In genomic region chr6:48840371-48840969, GRCm38 (mm10) we compare ENCODE assay signal across 8 mouse cellular contexts. TPM values are rescaled to one million over a fixed set of nuclear protein-coding genes. Genes with fewer than 3 reads are reported as not detected.
DNase-seq lines count a peak whose midpoint lies in the region; ATAC-seq and TF ChIP-seq lines count a peak whose summit lies in the region.

Gene Tmem176a, plus strand, starts transcription at chr6:48840919.

- TF ChIP-seq EP300 in liver, embryonic 14.5 days (IDR thresholded peaks at IDR 0.05; ENCODE audit: low read depth): no peak

- DNase-seq in right cerebral cortex, postnatal 14 days: peak; percentile 39
- DNase-seq in right cerebral cortex, postnatal 36 days (ENCODE audit: low spot score in 2 of 2): no peak
- DNase-seq in embryo, embryonic 10.5 days (ENCODE audit: low spot score): peak; percentile 14
- DNase-seq in heart, adult 8-10 months (ENCODE audit: low spot score): peak; percentile 26
- no peak for DNase-seq in liver, embryonic 14.5 days (ENCODE audit: low read depth in 3 of 3, low spot score in 3 of 3)
- peak; percentile 22 for DNase-seq in neural tube, embryonic 10.5 days (ENCODE audit: extremely low spot score, low spot score)
- DNase-seq in frontal cortex, postnatal 14 days (ENCODE audit: low spot score in 2 of 2): no peak

- peak within 1 kb of the TSS; percentile 78 for H3K4me2 ChIP-seq in kidney, embryonic 15.5 days
- peak within 1 kb of the TSS; percentile 53 for H3K4me2 ChIP-seq in liver, embryonic 14.5 days (ENCODE audit: low read depth)

- H3K27ac ChIP-seq in kidney, embryonic 15.5 days: peak within 1 kb of the TSS; percentile 91
- no peak within 1 kb of the TSS for H3K27ac ChIP-seq in liver, embryonic 14.5 days

- H3K27me3 ChIP-seq in kidney, embryonic 15.5 days: no peaks in the 10 kb centered on the region
- no peaks in the 10 kb centered on the region for H3K27me3 ChIP-seq in liver, embryonic 14.5 days (ENCODE audit: control insufficient read depth, insufficient read depth, low read length)

- peaks cover 46% of the 10 kb centered on the region for H3K4me1 ChIP-seq in kidney, embryonic 15.5 days
- H3K4me1 ChIP-seq in liver, embryonic 14.5 days (replicated peaks; ENCODE audit: control insufficient read depth in 2 of 2, insufficient read depth in 2 of 2, low read length in 1 of 2): no peaks in the 10 kb centered on the region

- peaks cover 61% of the 10 kb centered on the region for H3K36me3 ChIP-seq in kidney, embryonic 15.5 days
- no peaks in the 10 kb centered on the region for H3K36me3 ChIP-seq in liver, embryonic 14.5 days (replicated peaks; ENCODE audit: control insufficient read depth, insufficient read depth, low read depth)

- 8% methylated on average over 7 of the region's 7 CpGs for WGBS in kidney, embryonic 15.5 days
- WGBS in liver, embryonic 14.5 days (ENCODE audit: insufficient replicate concordance): 12% methylated on average over 7 of the region's 7 CpGs

- peak within 1 kb of the TSS; percentile 57 for H3K4me3 ChIP-seq in kidney, embryonic 15.5 days (replicated peaks)
- H3K4me3 ChIP-seq in liver, embryonic 14.5 days (ENCODE audit: insufficient read depth in 1 of 2, low read depth in 2 of 2, low read length in 2 of 2): peak within 1 kb of the TSS; percentile 33 to 62

- TF ChIP-seq CTCF in liver, embryonic 14.5 days (IDR thresholded peaks at IDR 0.05; ENCODE audit: low read depth): no peak

- peak; percentile 49; the same call in 1 of the 2 replicates for ATAC-seq in kidney, embryonic 15.5 days (replicated peaks; ENCODE audit: low FRiP score)
- ATAC-seq in liver, embryonic 14.5 days (ENCODE audit: insufficient read depth): peak; percentile 16; the same call in 1 of the 2 replicates

- H3K9ac ChIP-seq in kidney, embryonic 15.5 days: peak within 1 kb of the TSS; percentile 72
- no peak within 1 kb of the TSS; the same call in 1 of the 2 replicates for H3K9ac ChIP-seq in liver, embryonic 14.5 days (replicated peaks)

- H3K9me3 ChIP-seq in kidney, embryonic 15.5 days (replicated peaks): no peaks in the 10 kb centered on the region
- H3K9me3 ChIP-seq in liver, embryonic 14.5 days (ENCODE audit: control insufficient read depth, low read length): no peaks in the 10 kb centered on the region

RNA-seq across cellular contexts. Expression of gene Tmem176a, which starts in this region (rescaled TPM):
- 10 to 100 TPM; 15.0 to 19.3 (median 17.1) TPM for total RNA-seq in heart, adult 8-10 months (2022)
- polyA plus RNA-seq in kidney, embryonic 15.5 days (2015; fragmentation: Nextera tagmentation; extraction: Ambion mirVana): 148 and 153 TPM in 2 replicates
- 34.5 and 37.1 TPM in 2 replicates for polyA plus RNA-seq in liver, embryonic 14.5 days (2012; rRNA removed)
- 112 and 126 TPM in 2 replicates for polyA plus RNA-seq in liver, embryonic 14.5 days (2014; fragmentation: Nextera tagmentation; extraction: Ambion mirVana)

Comparison
In these comparisons a context has a peak if more than half of its experiments do, and no peak if none do; other contexts are left out.
1. DNase-seq: peak in right cerebral cortex, postnatal 14 days (single experiment), embryo, embryonic 10.5 days (single experiment), heart, adult 8-10 months (single experiment) and neural tube, embryonic 10.5 days (single experiment); none in right cerebral cortex, postnatal 36 days (0 of 2), liver, embryonic 14.5 days (0 of 3) and frontal cortex, postnatal 14 days (0 of 2).